ENCODE assay signal across 8 mouse cellular contexts in the genomic region with DNA sequence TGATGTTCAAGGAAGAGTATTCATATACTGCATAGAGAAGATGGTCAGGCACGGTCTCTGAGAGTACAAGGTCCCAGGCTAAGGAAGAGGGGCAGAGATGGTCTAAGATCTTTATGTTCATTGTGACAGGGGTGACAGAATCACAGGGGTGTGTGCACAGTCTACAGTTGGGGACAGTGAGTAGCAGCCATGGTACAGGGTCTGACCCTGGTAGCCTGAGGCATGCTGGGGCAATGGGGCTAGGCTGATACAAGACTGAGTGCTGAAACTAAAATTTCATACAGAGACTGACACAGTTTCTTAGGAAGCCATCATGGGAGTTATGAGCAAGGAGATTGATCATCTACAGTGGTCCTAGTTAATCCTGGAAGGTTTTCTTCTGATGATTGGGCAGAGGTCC. TPM values are rescaled to one million over a fixed set of nuclear protein-coding genes. Genes with fewer than 3 reads are reported as not detected.
DNase-seq lines count a peak whose midpoint lies in the region; ATAC-seq and TF ChIP-seq lines count a peak whose summit lies in the region.

No protein-coding gene starts in this region.

- no peak overlapping the region; the same call in 1 of the 2 replicates for H3K27ac ChIP-seq in testis, adult 2 months (ENCODE audit: control insufficient read depth, insufficient read depth, low read depth, low read length)
- no peak overlapping the region for H3K27ac ChIP-seq in limb, embryonic 11.5 days (replicated peaks; ENCODE audit: low read depth, low read length)

- H3K9me3 ChIP-seq in limb, embryonic 11.5 days (ENCODE audit: control insufficient read depth, low read length), result no peaks in the 10 kb centered on the region

- H3K4me1 ChIP-seq in testis, adult 2 months (ENCODE audit: control insufficient read depth, insufficient read depth, low read length), result peaks cover 7% of the 10 kb centered on the region
- H3K4me1 ChIP-seq in limb, embryonic 11.5 days (ENCODE audit: control insufficient read depth, insufficient read depth, low read length), result no peaks in the 10 kb centered on the region

- no peaks in the 10 kb centered on the region; the same call in 1 of the 2 replicates for H3K36me3 ChIP-seq in testis, adult 2 months (ENCODE audit: control insufficient read depth, insufficient read depth, low read length)
- no peaks in the 10 kb centered on the region for H3K36me3 ChIP-seq in limb, embryonic 11.5 days (ENCODE audit: control insufficient read depth, insufficient read depth, low read length)

- no peak overlapping the region for H3K9ac ChIP-seq in limb, embryonic 11.5 days (ENCODE audit: low read length)

- TF ChIP-seq POLR2A in testis, adult 2 months (IDR thresholded peaks at IDR 0.05; ENCODE audit: control insufficient read depth, low read depth, low read length), result no peak; the same call in 1 of the 2 replicates

- TF ChIP-seq CTCF in testis, adult 2 months (IDR thresholded peaks at IDR 0.05; ENCODE audit: control insufficient read depth, insufficient read depth, insufficient replicate concordance, low read depth, low read length), result no peak

- H3K27me3 ChIP-seq in testis, adult 2 months (ENCODE audit: control insufficient read depth, insufficient read depth, low read length), result no peaks in the 10 kb centered on the region
- H3K27me3 ChIP-seq in limb, embryonic 11.5 days (ENCODE audit: control insufficient read depth, insufficient read depth, low read length), result no peaks in the 10 kb centered on the region

- peak; percentile 17 to 19 for DNase-seq in cerebellum, postnatal 25 days
- DNase-seq in cerebellum, postnatal 14 days, result no peak
- no peak for DNase-seq in testis, postnatal 10 days (ENCODE audit: low spot score)
- no peak for DNase-seq in limb, embryonic 11.5 days (ENCODE audit: low spot score)
- DNase-seq in urinary bladder, adult 18-20 months (ENCODE audit: low spot score in 2 of 2), result no peak
- no peak for DNase-seq in right cerebral cortex, postnatal 36 days (ENCODE audit: low spot score in 2 of 2)
- no peak for DNase-seq in right cerebral cortex, adult 18-20 months

- ATAC-seq in limb, embryonic 11.5 days (ENCODE audit: insufficient number of reproducible peaks, low FRiP score, low TSS enrichment, low read depth), result no peak

- WGBS in limb, embryonic 11.5 days, result 95% methylated on average over 1 of the region's 1 CpGs

- H3K4me3 ChIP-seq in testis, adult 2 months (ENCODE audit: control insufficient read depth, low read depth, low read length), result peak overlapping the region; percentile 93; the same call in 1 of the 2 replicates
- H3K4me3 ChIP-seq in limb, embryonic 11.5 days (ENCODE audit: low read depth, low read length), result no peak overlapping the region

- peak overlapping the region; percentile 59; the same call in 1 of the 2 replicates for H3K4me2 ChIP-seq in limb, embryonic 11.5 days (ENCODE audit: low read depth, severe bottlenecking)

RNA-seq across cellular contexts. Expression of a gene that starts 1.3 kb away (rescaled TPM):
- polyA plus RNA-seq in testis, adult 2 months (2012; rRNA removed), result 54.8 and 60.1 TPM in 2 replicates
- 25.2 and 25.5 TPM in 2 replicates for polyA plus RNA-seq in limb, embryonic 11.5 days (2014; fragmentation: Nextera tagmentation; extraction: Ambion mirVana)

RNA-seq across cellular contexts. Expression of a gene that starts 48.9 kb away (rescaled TPM):
- 1.4 and 1.8 TPM in 2 replicates for polyA plus RNA-seq in testis, adult 2 months (2012; rRNA removed)
- polyA plus RNA-seq in limb, embryonic 11.5 days (2014; fragmentation: Nextera tagmentation; extraction: Ambion mirVana), result 15.6 and 20.9 TPM in 2 replicates

RNA-seq across cellular contexts. Expression of a gene that starts 51.3 kb away (rescaled TPM):
- polyA plus RNA-seq in testis, adult 2 months (2012; rRNA removed), result 1.6 and 2.1 TPM in 2 replicates
- 0.23 and 0.34 TPM in 2 replicates for polyA plus RNA-seq in limb, embryonic 11.5 days (2014; fragmentation: Nextera tagmentation; extraction: Ambion mirVana)

Comparison
In these comparisons a context has a peak if more than half of its experiments do, and no peak if none do; other contexts are left out.
1. DNase-seq: peak in cerebellum, postnatal 25 days (2 of 2); none in cerebellum, postnatal 14 days (0 of 2), testis, postnatal 10 days (single experiment), limb, embryonic 11.5 days (single experiment), urinary bladder, adult 18-20 months (0 of 2), right cerebral cortex, postnatal 36 days (0 of 2) and right cerebral cortex, adult 18-20 months (single experiment).